Mouse (Mus musculus): Measurements from ENCODE around the gene Slc26a6.

GRCm38 (mm10) chr9:108824755-108825413 is 28.2 kb upstream of the Slc26a6 start:
- TF ChIP-seq POLR2A (IDR thresholded peaks at IDR 0.05; ENCODE audit: low read depth, low read length) (no peak), CTCF (conservative IDR thresholded peaks at IDR 0.05; ENCODE audit: insufficient read depth, insufficient read length, low read depth, low read length) (no peak)
